Mouse (Mus musculus): ENCODE data around the gene Stat5b. TPM values are rescaled to one million over a fixed set of nuclear protein-coding genes. Genes with fewer than 3 reads are reported as not detected.
A peak's percentile ranks its signal among the peaks of the same experiment; 100 is the strongest.

The Stat5b gene
- polyA plus RNA-seq, 1 experiment from 2014 or later = 14.9 TPM

DNA sequence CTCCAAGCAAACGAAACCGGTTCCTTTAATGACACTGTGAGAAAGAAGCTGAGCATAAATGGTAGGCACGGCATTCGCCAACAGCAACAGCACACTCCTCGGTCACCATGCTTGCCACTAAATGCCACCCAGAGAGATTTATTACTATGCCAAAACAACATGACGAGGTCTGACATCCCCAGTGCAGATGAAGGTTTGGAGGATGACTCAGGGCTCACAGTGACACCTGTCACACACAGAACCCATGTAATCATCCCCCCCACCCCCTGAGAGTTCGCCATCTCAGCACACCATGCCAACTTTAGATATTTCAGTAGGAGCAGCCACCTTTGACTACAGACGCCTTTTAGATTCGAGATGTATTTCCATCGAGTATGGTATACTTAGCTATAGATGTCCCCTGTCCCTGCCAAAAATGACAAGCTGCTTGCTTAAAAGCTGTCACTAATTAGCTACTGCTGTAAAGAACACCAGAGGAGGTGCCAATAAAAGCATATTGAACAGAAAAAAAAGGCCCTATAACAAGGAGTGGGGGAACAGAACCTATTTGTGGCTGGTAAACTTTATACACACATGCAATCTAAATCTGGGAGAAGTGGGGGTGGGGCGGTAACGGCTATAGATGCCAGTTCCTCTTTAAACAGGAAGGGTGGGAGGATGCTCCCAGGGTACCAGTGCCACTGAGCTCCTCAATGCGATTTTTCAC is 24.2 kb downstream of the Stat5b start:
- no peak overlapping the region for H3K27ac ChIP-seq (replicated peaks)
- H3K36me3 ChIP-seq (replicated peaks) = no peaks in the 10 kb centered on the region
- peaks cover 10% of the 10 kb centered on the region; the same call in 1 of the 2 replicates for H3K4me1 ChIP-seq
- H3K4me3 ChIP-seq = no peak overlapping the region
- WGBS = 90% methylated on average over 13 of the region's 13 CpGs
- no peaks in the 10 kb centered on the region for H3K9me3 ChIP-seq
- H3K27me3 ChIP-seq (replicated peaks; ENCODE audit: low read depth, poor library complexity, severe bottlenecking) = no peaks in the 10 kb centered on the region
- DNase-seq (ENCODE audit: low spot score) = no peak

DNA sequence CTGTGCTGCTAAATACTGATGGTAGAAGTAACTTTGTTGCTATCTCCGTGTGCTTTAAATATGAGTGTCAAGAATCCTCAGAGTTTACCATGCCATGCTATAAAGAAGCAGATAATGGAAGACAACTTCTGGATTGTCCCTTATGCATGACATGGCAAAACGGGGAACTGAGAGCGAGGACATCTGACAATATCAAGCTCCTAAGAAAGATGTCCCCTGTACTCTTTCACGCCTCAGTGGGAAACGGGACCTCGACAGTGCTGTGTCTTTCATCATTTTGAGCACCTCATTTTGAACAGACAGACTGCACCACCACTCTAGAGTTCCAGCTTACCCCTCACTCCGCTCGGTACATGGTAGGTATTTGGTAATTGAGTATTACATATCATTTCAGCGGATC is 25.1 kb downstream of the Stat5b start:
- Histone ChIP-seq H3K4me1 (peaks cover 10% of the 10 kb centered on the region; the same call in 1 of the 2 replicates), H3K4me3 (no peak overlapping the region), H3K27ac (replicated peaks) (no peak overlapping the region), H3K9me3 (no peaks in the 10 kb centered on the region), H3K36me3 (replicated peaks) (no peaks in the 10 kb centered on the region), H3K27me3 (replicated peaks; ENCODE audit: low read depth, poor library complexity, severe bottlenecking) (no peaks in the 10 kb centered on the region)
- WGBS = 88% methylated on average over 9 of the region's 9 CpGs
- DNase-seq (ENCODE audit: low spot score) = no peak

DNA sequence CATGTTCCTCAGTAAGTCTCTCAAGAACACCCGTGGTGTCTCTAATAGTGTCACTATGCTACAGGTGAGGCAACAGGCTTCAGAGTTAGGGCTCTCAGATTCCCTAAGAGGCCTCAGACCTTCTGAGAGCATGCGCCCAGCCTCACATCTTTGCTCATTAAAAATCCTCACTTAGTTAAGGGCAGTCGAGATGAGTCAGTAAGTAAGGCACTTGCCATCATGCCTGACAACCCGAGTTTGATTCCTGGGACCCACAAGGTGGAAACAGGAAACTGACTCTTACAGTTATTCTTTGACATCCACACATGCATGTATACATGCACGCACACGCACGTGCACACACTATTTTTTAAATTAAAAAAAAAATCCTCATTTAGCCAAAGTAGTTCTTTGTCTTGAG is 26.0 kb downstream of the Stat5b start:
- Histone ChIP-seq H3K27ac (replicated peaks) (no peak overlapping the region), H3K36me3 (replicated peaks) (no peaks in the 10 kb centered on the region), H3K4me3 (no peak overlapping the region), H3K27me3 (replicated peaks; ENCODE audit: low read depth, poor library complexity, severe bottlenecking) (no peaks in the 10 kb centered on the region), H3K9me3 (no peaks in the 10 kb centered on the region), H3K4me1 (peaks cover 16% of the 10 kb centered on the region)
- WGBS = 88% methylated on average over 7 of the region's 7 CpGs
- DNase-seq (ENCODE audit: low spot score) = no peak

DNA sequence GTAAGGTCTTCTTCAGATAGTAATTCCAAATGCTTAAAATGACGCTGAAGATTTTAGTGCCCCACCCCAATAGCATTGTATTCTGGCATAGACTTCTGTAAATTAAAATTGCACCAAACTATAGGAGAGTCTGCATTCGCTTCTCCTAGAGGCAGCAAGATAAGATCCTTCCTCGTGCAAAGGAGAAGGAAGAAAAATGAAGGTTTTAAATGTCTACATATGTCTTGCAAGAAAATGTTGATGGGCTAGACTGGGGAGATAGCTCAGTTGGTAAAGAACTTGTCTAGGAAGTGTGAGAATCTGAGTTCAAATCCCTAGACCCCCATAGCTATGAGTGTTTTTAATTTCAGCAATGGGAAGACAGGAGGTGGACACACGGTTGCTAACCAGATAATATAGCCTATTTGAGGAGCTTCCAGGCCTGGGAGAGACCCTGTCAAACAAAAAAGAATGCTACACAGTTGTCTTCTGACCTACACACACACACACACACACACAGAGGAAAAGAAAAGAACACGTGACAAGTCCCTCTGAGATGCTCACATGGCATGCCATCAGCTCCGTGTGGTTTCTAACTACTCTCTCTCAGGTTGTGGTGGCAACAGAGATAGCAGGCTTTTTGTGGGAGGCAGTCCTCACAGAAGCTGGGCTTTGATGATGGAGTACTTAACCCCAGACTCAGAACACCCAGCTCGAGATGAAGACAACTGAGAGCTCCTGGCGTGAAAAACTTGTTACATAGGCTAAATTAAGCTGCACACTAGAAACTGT is 26.8 kb downstream of the Stat5b start:
- no peak for DNase-seq (ENCODE audit: low spot score)
- WGBS = 79% methylated on average over 8 of the region's 8 CpGs
- Histone ChIP-seq H3K9me3 (no peaks in the 10 kb centered on the region), H3K4me3 (no peak overlapping the region), H3K36me3 (replicated peaks) (no peaks in the 10 kb centered on the region), H3K27ac (replicated peaks) (no peak overlapping the region), H3K4me1 (peaks cover 21% of the 10 kb centered on the region), H3K27me3 (replicated peaks; ENCODE audit: low read depth, poor library complexity, severe bottlenecking) (no peaks in the 10 kb centered on the region)

DNA sequence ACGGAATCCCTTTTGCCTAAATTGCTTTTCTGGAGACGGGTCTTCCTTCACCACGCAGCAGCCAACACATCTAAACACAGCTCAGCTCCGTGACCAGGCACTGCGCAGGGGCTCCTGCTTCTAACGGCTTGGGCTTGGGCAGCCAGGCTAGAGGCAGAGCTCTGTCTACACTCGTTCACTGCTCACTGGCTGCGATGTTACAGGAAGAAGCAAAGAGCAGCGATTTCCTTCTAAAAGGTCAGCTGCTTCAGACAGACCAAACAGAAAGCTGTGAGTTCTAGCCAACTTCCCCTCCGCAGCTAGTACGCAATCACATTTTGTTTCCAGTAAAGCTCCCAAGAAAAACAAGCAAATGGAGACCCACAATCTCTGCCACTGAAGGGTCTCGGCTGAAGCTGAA is 28.2 kb downstream of the Stat5b start:
- peaks cover 16% of the 10 kb centered on the region for H3K4me1 ChIP-seq

DNA sequence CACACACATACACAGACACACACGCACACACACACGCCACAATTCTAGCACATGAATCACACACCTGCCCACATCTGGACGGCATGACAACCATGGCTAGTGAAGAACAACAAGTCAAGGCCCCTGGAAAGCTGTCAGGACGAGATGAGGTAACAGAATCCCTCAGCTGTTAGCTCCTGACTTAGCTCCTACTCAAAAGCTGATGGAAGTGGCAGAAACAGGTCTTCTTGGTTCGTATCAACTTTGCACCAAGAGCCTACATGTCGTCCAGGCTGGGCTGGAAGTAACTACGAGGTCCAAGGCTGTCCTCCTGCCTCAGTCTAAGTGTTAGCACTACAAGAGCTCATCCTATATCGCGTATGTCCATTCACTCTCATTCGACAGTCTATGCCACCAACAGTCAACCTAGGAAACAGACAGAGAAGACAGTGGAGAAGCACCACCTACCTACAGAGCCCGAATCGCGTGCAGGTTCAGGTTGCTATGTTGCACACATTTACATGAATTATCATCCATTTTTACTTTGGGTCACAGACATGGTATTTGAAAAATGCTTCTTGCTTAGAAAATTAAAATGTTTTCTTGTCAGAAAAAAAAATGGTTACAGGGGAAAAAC is 28.8 kb downstream of the Stat5b start:
- 88% methylated on average over 13 of the region's 13 CpGs for WGBS
- DNase-seq (ENCODE audit: low spot score) = no peak
- no peaks in the 10 kb centered on the region for H3K27me3 ChIP-seq (replicated peaks; ENCODE audit: low read depth, poor library complexity, severe bottlenecking)
- H3K27ac ChIP-seq (replicated peaks) = no peak overlapping the region
- H3K36me3 ChIP-seq (replicated peaks) = no peaks in the 10 kb centered on the region
- H3K4me3 ChIP-seq = no peak overlapping the region
- no peaks in the 10 kb centered on the region for H3K9me3 ChIP-seq
- H3K4me1 ChIP-seq = peaks cover 18% of the 10 kb centered on the region

More for the DNA sequence above, 28.2 kb downstream of the Stat5b start:
- no peaks in the 10 kb centered on the region for H3K36me3 ChIP-seq (replicated peaks)
- no peak overlapping the region for H3K27ac ChIP-seq (replicated peaks)
- 79% methylated on average over 12 of the region's 12 CpGs for WGBS
- DNase-seq (ENCODE audit: low spot score) = no peak
- no peak overlapping the region for H3K4me3 ChIP-seq
- no peaks in the 10 kb centered on the region for H3K9me3 ChIP-seq
- no peaks in the 10 kb centered on the region for H3K27me3 ChIP-seq (replicated peaks; ENCODE audit: low read depth, poor library complexity, severe bottlenecking)

DNA sequence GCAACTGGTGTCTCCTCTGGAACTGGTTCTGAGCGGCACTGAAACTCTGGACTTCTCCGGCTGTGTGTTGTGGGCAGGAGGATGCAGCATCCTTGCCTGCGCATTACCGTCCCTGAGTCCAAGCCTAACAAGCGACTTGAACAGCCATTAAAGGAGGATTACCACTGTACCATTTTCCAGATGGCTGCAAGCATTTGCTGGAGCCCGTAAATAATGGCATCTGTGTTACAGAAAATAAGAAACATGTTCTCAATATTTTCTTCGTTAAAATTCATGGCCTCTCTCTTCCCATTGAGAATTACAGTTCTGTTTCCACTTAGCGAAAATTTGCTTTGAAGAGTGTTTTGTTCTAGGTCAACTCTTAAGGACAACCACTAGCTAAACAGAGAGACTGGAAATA is 30.5 kb downstream of the Stat5b start:
- 64% methylated on average over 8 of the region's 8 CpGs for WGBS

DNA sequence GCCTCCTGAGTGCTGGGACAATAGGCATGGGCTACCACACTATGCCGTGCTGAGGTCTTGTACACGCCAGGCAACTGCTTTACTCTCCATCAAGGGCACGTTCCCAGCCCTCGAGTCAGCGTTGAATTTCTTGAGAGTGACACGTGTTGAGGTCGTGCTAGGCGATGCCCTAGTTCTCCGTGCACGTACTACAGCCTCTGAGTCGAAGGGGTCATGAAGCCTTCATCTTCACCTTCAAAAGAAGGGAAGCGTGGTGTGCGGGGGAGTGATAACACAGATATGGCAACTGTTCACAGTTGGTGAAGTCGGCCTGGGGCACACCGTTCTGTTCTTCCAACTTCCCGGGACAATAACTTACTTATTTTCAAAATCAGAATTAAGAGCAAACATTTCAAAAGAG is 30.9 kb downstream of the Stat5b start:
- Histone ChIP-seq H3K27me3 (replicated peaks; ENCODE audit: low read depth, poor library complexity, severe bottlenecking) (no peaks in the 10 kb centered on the region), H3K9me3 (no peaks in the 10 kb centered on the region), H3K36me3 (replicated peaks) (no peaks in the 10 kb centered on the region), H3K4me1 (peaks cover 32% of the 10 kb centered on the region), H3K4me3 (no peak overlapping the region), H3K27ac (replicated peaks) (no peak overlapping the region)
- no peak for DNase-seq (ENCODE audit: low spot score)
- WGBS = 78% methylated on average over 16 of the region's 16 CpGs

More for the DNA sequence above, 30.5 kb downstream of the Stat5b start:
- no peaks in the 10 kb centered on the region for H3K27me3 ChIP-seq (replicated peaks; ENCODE audit: low read depth, poor library complexity, severe bottlenecking)
- peaks cover 29% of the 10 kb centered on the region for H3K4me1 ChIP-seq
- H3K9me3 ChIP-seq = no peaks in the 10 kb centered on the region
- no peak overlapping the region for H3K27ac ChIP-seq (replicated peaks)
- DNase-seq (ENCODE audit: low spot score) = peak; percentile 29
- no peak overlapping the region for H3K4me3 ChIP-seq
- H3K36me3 ChIP-seq (replicated peaks) = no peaks in the 10 kb centered on the region

DNA sequence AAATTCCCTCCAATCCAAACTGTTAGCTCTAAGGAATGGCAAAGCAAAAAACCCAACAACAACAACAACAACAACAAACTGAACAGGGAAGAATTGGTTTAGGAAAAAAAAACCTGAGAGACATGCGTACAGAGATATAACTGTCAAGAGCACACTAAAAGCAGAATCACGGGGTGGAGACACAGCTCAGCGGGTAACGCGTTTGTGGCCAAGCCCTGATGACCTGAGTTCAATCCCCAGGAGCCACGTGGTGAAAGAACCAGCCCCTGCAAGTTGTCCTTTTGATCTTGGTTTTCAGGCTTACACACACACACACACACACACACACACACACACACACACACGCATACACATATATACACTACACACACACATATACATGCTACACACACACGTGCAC is 31.5 kb downstream of the Stat5b start:
- WGBS = 81% methylated on average over 8 of the region's 8 CpGs
- Histone ChIP-seq H3K4me1 (peaks cover 35% of the 10 kb centered on the region), H3K27me3 (replicated peaks; ENCODE audit: low read depth, poor library complexity, severe bottlenecking) (no peaks in the 10 kb centered on the region), H3K27ac (replicated peaks) (no peak overlapping the region), H3K9me3 (no peaks in the 10 kb centered on the region), H3K4me3 (no peak overlapping the region), H3K36me3 (replicated peaks) (no peaks in the 10 kb centered on the region)
- no peak for DNase-seq (ENCODE audit: low spot score)

DNA sequence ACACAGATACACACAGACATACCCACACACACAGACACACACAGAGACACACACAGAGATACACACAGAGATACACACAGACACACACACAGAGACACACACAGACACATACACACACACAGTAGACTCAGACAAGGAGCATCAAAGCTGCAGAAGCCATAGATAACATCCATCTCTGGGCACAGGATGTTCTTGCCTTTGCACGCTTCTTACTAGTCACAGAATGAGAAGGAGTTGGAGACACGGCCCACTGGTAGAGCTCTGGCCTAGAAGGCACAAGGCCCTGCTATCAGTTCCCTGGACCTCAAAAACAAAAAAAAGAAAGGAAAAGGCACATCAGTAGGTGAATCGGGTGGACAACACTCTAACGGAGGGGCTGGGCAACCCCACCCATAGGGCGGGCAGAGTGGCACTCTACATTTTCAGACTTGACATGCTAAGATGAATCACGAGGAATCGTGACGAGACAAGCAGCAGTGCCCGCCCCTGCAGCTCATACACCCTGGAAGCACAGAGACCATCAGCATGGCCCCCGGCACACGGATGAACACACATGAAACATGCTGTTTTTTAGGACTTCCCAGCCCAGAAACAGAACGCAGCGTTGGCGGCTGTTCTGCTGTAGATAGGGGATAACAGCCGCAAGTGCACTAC is 32.0 kb downstream of the Stat5b start:
- Histone ChIP-seq H3K27ac (replicated peaks) (no peak overlapping the region), H3K9me3 (no peaks in the 10 kb centered on the region), H3K4me1 (peaks cover 33% of the 10 kb centered on the region), H3K4me3 (no peak overlapping the region), H3K36me3 (replicated peaks) (no peaks in the 10 kb centered on the region), H3K27me3 (replicated peaks; ENCODE audit: low read depth, poor library complexity, severe bottlenecking) (no peaks in the 10 kb centered on the region)
- 94% methylated on average over 15 of the region's 15 CpGs for WGBS
- no peak for DNase-seq (ENCODE audit: low spot score)

DNA sequence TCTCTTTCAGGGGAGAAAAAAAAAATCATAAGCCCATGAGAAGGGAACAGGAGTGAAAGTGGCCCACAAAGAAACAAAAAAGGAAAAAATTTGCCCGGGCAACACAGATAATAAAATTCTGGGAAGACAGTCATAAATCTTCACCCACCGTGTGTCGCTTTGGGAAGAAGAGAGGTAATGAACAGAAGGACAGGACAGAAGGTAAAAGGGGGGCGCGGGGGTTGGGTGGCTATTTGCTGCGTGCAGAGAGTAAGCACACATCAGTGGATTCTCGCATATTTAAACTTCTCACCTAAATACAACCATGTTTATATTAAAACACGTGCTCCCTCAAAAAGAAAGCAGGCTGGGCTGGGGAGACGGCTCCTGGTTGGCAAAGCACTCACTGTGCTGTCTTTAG is 33.2 kb downstream of the Stat5b start:
- Histone ChIP-seq H3K27ac (replicated peaks) (no peak overlapping the region), H3K4me3 (no peak overlapping the region), H3K9me3 (no peaks in the 10 kb centered on the region), H3K27me3 (replicated peaks; ENCODE audit: low read depth, poor library complexity, severe bottlenecking) (no peaks in the 10 kb centered on the region), H3K4me1 (peaks cover 33% of the 10 kb centered on the region), H3K36me3 (replicated peaks) (no peaks in the 10 kb centered on the region)
- 91% methylated on average over 9 of the region's 9 CpGs for WGBS
- DNase-seq (ENCODE audit: low spot score) = no peak

DNA sequence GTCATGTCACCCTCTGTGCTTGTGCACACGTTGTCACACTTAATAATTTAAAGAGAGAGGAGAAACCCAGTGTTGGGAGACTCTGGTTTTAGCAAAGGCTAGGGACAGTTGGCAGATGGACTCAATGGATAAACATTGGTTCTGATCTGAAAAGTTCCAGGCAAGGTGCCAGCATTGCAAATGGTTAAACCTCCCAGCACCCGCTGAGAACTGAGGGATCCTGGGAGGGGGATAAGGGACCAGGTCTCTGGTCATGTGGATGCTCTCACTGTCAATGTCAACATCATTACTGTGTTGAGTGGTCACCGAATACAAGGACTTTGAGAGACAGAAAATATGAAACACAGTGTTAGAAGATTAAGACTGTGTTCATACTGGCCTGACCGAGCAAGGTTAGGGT is 33.7 kb downstream of the Stat5b start:
- Histone ChIP-seq H3K27ac (replicated peaks) (no peak overlapping the region), H3K4me1 (peaks cover 33% of the 10 kb centered on the region), H3K36me3 (replicated peaks) (no peaks in the 10 kb centered on the region), H3K9me3 (no peaks in the 10 kb centered on the region), H3K4me3 (no peak overlapping the region), H3K27me3 (replicated peaks; ENCODE audit: low read depth, poor library complexity, severe bottlenecking) (no peaks in the 10 kb centered on the region)
- DNase-seq (ENCODE audit: low spot score) = no peak
- WGBS = 85% methylated on average over 4 of the region's 4 CpGs

Measured in embryonic facial prominence, embryonic 10.5 days (tissue).